ENCODE assay signal across 8 mouse cellular contexts in the genomic region with DNA sequence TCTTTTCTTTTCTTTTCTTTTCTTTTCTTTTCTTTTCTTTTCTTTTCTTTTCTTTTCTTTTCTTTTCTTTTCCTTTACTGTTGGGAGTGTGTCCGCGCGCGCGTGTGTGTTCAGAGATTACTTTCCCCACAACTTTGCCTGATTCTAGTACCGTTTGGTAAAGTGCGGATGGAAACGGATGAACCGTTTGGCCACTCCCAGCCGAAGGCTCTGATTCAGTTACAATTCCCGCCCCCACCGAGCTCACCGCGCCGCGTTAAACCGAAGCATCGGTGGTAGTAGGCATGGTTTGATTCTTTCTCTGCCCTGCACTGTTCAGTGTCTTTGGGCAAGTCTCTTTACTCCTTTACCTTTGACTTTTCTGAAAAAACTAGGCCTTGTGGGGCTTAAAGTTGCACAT. TPM values are rescaled to one million over a fixed set of nuclear protein-coding genes. Genes with fewer than 3 reads are reported as not detected.
DNase-seq lines count a peak whose midpoint lies in the region; ATAC-seq and TF ChIP-seq lines count a peak whose summit lies in the region.

No protein-coding gene starts in this region.

- H3K4me1 ChIP-seq in forebrain, embryonic 11.5 days (replicated peaks; ENCODE audit: control insufficient read depth, insufficient read depth, low read length) = peaks cover 49% of the 10 kb centered on the region
- peaks cover 58% of the 10 kb centered on the region for H3K4me1 ChIP-seq in intestine, embryonic 14.5 days (replicated peaks; ENCODE audit: control insufficient read depth, insufficient read depth, low read length)

- H3K4me2 ChIP-seq in forebrain, embryonic 11.5 days (ENCODE audit: low read depth, low read length, severe bottlenecking) = peak overlapping the region; percentile 100; the same call in 1 of the 2 replicates
- peak overlapping the region; percentile 95 for H3K4me2 ChIP-seq in intestine, embryonic 14.5 days (ENCODE audit: low read length)
- H3K4me2 ChIP-seq in myocyte (ENCODE audit: low read depth) = peak overlapping the region; percentile 40

- no peak overlapping the region for H3ac ChIP-seq in myocyte (ENCODE audit: control insufficient read depth, insufficient read length)

- no peaks in the 10 kb centered on the region for H3K36me3 ChIP-seq in forebrain, embryonic 11.5 days (ENCODE audit: control insufficient read depth, insufficient read depth, low read length)
- H3K36me3 ChIP-seq in intestine, embryonic 14.5 days (ENCODE audit: control insufficient read depth, insufficient read depth, low read length) = no peaks in the 10 kb centered on the region
- peaks cover 3% of the 10 kb centered on the region for H3K36me3 ChIP-seq in myocyte (ENCODE audit: control insufficient read depth, insufficient read depth)

- peak overlapping the region; percentile 64 for H3K4me3 ChIP-seq in layer of hippocampus, adult 2 months
- H3K4me3 ChIP-seq in forebrain, embryonic 11.5 days (ENCODE audit: low read depth, low read length) = peak overlapping the region; percentile 50; the same call in 1 of the 2 replicates
- peak overlapping the region; percentile 51 for H3K4me3 ChIP-seq in intestine, embryonic 14.5 days (ENCODE audit: low read depth, low read length)
- H3K4me3 ChIP-seq in myocyte = peak overlapping the region; percentile 15

- H3K9me3 ChIP-seq in forebrain, embryonic 11.5 days (ENCODE audit: control insufficient read depth, low read length) = no peaks in the 10 kb centered on the region
- H3K9me3 ChIP-seq in intestine, embryonic 14.5 days (ENCODE audit: control insufficient read depth, low read length) = no peaks in the 10 kb centered on the region

- peaks cover 88% of the 10 kb centered on the region for H3K79me2 ChIP-seq in myocyte (ENCODE audit: control insufficient read depth, insufficient read depth)

- DNase-seq in layer of hippocampus, adult 2 months (ENCODE audit: low spot score in 2 of 2) = no peak
- DNase-seq in layer of hippocampus, adult 11-12 months (ENCODE audit: low spot score) = no peak
- no peak for DNase-seq in forebrain, embryonic 11.5 days (ENCODE audit: low spot score)
- DNase-seq in intestine, embryonic 14.5 days (ENCODE audit: low spot score) = no peak
- no peak for DNase-seq in right cerebral cortex, postnatal 4 days
- DNase-seq in cerebellum, adult 11-12 months = no peak
- no peak for DNase-seq in frontal cortex, postnatal 14 days (ENCODE audit: low spot score in 2 of 2)

- WGBS in forebrain, embryonic 11.5 days = 2% methylated on average over 18 of the region's 18 CpGs
- WGBS in intestine, embryonic 14.5 days = 16% methylated on average over 18 of the region's 18 CpGs

- TF ChIP-seq CTCF in layer of hippocampus, adult 2 months (conservative IDR thresholded peaks at IDR 0.05) = no peak

- no peak overlapping the region for H3K27ac ChIP-seq in layer of hippocampus, adult 2 months
- no peak overlapping the region for H3K27ac ChIP-seq in forebrain, embryonic 11.5 days (ENCODE audit: low read depth, low read length)
- H3K27ac ChIP-seq in intestine, embryonic 14.5 days (ENCODE audit: low read depth) = peak overlapping the region; percentile 35; the same call in 1 of the 2 replicates

- no peak overlapping the region for H3K9ac ChIP-seq in forebrain, embryonic 11.5 days (ENCODE audit: low read length)
- H3K9ac ChIP-seq in intestine, embryonic 14.5 days (ENCODE audit: low read length) = no peak overlapping the region; the same call in 1 of the 2 replicates

- TF ChIP-seq POLR2A in myocyte (IDR thresholded peaks at IDR 0.05; ENCODE audit: insufficient read length, low read depth) = no peak

- H3K27me3 ChIP-seq in forebrain, embryonic 11.5 days (ENCODE audit: control insufficient read depth, insufficient read depth, low read length) = peaks cover 24% of the 10 kb centered on the region
- no peaks in the 10 kb centered on the region for H3K27me3 ChIP-seq in intestine, embryonic 14.5 days (replicated peaks; ENCODE audit: control insufficient read depth, insufficient read depth, low read length)
- no peaks in the 10 kb centered on the region for H3K27me3 ChIP-seq in myocyte (ENCODE audit: control insufficient read depth, insufficient read depth, insufficient read length)

- ATAC-seq in forebrain, embryonic 11.5 days (replicated peaks; ENCODE audit: low FRiP score) = no peak
- no peak for ATAC-seq in intestine, embryonic 14.5 days (replicated peaks; ENCODE audit: low FRiP score, low TSS enrichment, low read depth)

TF ChIP-seq in myocyte, 11 proteins besides CTCF, POLR2A, EP300 and RAD21:
- TF ChIP-seq MYOG (IDR thresholded peaks at IDR 0.05; ENCODE audit: control insufficient read depth in 1 of 3, insufficient read depth in 1 of 3, insufficient read length in 2 of 3, low read depth in 2 of 3) (no peak), TCF3 (IDR thresholded peaks at IDR 0.05; ENCODE audit: insufficient read length, low read depth) (no peak), TCF12 (IDR thresholded peaks at IDR 0.05; ENCODE audit: insufficient read depth, poor library complexity, severe bottlenecking) (no peak), E2F4 (IDR thresholded peaks at IDR 0.05; ENCODE audit: insufficient read depth) (no peak), POLR2AphosphoS2 (IDR thresholded peaks at IDR 0.05; ENCODE audit: insufficient read length, low read depth) (no peak), SRF (IDR thresholded peaks at IDR 0.05; ENCODE audit: control insufficient read depth, insufficient read length, low read depth) (no peak), MAX (IDR thresholded peaks at IDR 0.05; ENCODE audit: low read depth) (no peak), USF1 (IDR thresholded peaks at IDR 0.05; ENCODE audit: low read depth) (no peak), REST (IDR thresholded peaks at IDR 0.05; ENCODE audit: insufficient read depth, insufficient read length) (no peak), MYOD1 (IDR thresholded peaks at IDR 0.05; ENCODE audit: control insufficient read depth in 1 of 3, insufficient read length in 2 of 3, low read depth in 2 of 3) (no peak), CEBPB (IDR thresholded peaks at IDR 0.05; ENCODE audit: insufficient read depth, poor library complexity, severe bottlenecking) (no peak)

RNA-seq across cellular contexts. Expression of gene Ahdc1, which starts 28.8 kb away (rescaled TPM):
- 100 to 1,000 TPM; 108 to 113 TPM for total RNA-seq in layer of hippocampus, adult 2 months (2021)
- 5.5 and 7.5 TPM in 2 replicates for polyA plus RNA-seq in forebrain, embryonic 11.5 days (2014; fragmentation: Nextera tagmentation; extraction: Ambion mirVana)
- 7.3 and 8.1 TPM in 2 replicates for polyA plus RNA-seq in intestine, embryonic 14.5 days (2014; fragmentation: Nextera tagmentation; extraction: Ambion mirVana)
- 58.2 TPM for polyA plus RNA-seq in myocyte (2012; fragmentation: generic; extraction: Trizol)

Comparison
In these comparisons a context has a peak if more than half of its experiments do, and no peak if none do; other contexts are left out.
1. H3K4me2 ChIP-seq: peak in every context shown above with its lines; median percentile 100 in forebrain, embryonic 11.5 days; 95 in intestine, embryonic 14.5 days; 40 in myocyte.